ENCODE assay signal across 9 mouse cellular contexts in genomic region chr12:74284020-74284684, GRCm38 (mm10). TPM values are rescaled to one million over a fixed set of nuclear protein-coding genes. Genes with fewer than 3 reads are reported as not detected.
A peak's percentile ranks its signal among the peaks of the same experiment; 100 is the strongest.
DNase-seq lines count a peak whose midpoint lies in the region; ATAC-seq and TF ChIP-seq lines count a peak whose summit lies in the region.
"Had no signal": no experiment of that assay in that cellular context is flagged by ENCODE, and none has a peak within 500 bp of the region (broad histone marks: within the 10 kb centered on the region; RNA-seq: fewer than 3 reads in every experiment).

No protein-coding gene starts in this region.

- H3K4me1 ChIP-seq in forebrain, embryonic 11.5 days (replicated peaks; ENCODE audit: control insufficient read depth, insufficient read depth, low read length) = no peaks in the 10 kb centered on the region; the same call in 1 of the 2 replicates
- H3K4me1 ChIP-seq in heart, embryonic 14.5 days (ENCODE audit: control insufficient read depth in 2 of 2, insufficient read depth in 2 of 2, low read length in 2 of 2) = peaks cover 5 to 8% of the 10 kb centered on the region in 2 experiments; a peak in 2 of 4 replicates
- H3K4me1 ChIP-seq in kidney, postnatal 0 days (replicated peaks; ENCODE audit: insufficient read depth, low read length) = 0 out of 2 replicates have a peak, but pooled peaks cover 5% of the 10 kb centered on the region
- peaks cover 9% of the 10 kb centered on the region for H3K4me1 ChIP-seq in limb, embryonic 15.5 days

- no peaks in the 10 kb centered on the region for H3K9me3 ChIP-seq in forebrain, embryonic 11.5 days (ENCODE audit: control insufficient read depth, low read length)
- no peaks in the 10 kb centered on the region for H3K9me3 ChIP-seq in heart, embryonic 14.5 days (ENCODE audit: control insufficient read depth, low read length)
- no peaks in the 10 kb centered on the region for H3K9me3 ChIP-seq in kidney, postnatal 0 days (replicated peaks; ENCODE audit: low read length)
- H3K9me3 ChIP-seq in limb, embryonic 15.5 days = no peaks in the 10 kb centered on the region

- peaks cover 8% of the 10 kb centered on the region; the same call in 1 of the 2 replicates for H3K27me3 ChIP-seq in forebrain, embryonic 11.5 days (ENCODE audit: control insufficient read depth, insufficient read depth, low read length)
- peaks cover 23% of the 10 kb centered on the region for H3K27me3 ChIP-seq in heart, embryonic 14.5 days (ENCODE audit: control insufficient read depth, insufficient read depth, low read length)
- H3K27me3 ChIP-seq in kidney, postnatal 0 days (ENCODE audit: insufficient read depth, low read length) = no peaks in the 10 kb centered on the region
- peaks cover 36% of the 10 kb centered on the region for H3K27me3 ChIP-seq in limb, embryonic 15.5 days
- H3K27me3 ChIP-seq in myocyte (ENCODE audit: control insufficient read depth, insufficient read depth, insufficient read length) = peaks cover 6% of the 10 kb centered on the region

- peak; percentile 25 for DNase-seq in c-Kit-positive CD71-negative TER-119-negative erythroid progenitor cells, embryonic 14.5 days (ENCODE audit: low read depth)
- DNase-seq in forebrain, embryonic 11.5 days (ENCODE audit: low spot score) = peak; percentile 96
- DNase-seq in kidney, postnatal 0 days (ENCODE audit: low spot score) = peak; percentile 93
- DNase-seq in testis, postnatal 10 days (ENCODE audit: low spot score) = peak; percentile 83
- DNase-seq in adipocyte (ENCODE audit: low spot score) = no peak

- peak overlapping the region; percentile 85 for H3K4me2 ChIP-seq in forebrain, embryonic 11.5 days (ENCODE audit: low read depth, low read length, severe bottlenecking)
- H3K4me2 ChIP-seq in heart, embryonic 14.5 days (ENCODE audit: low read length) = peak overlapping the region; percentile 87
- H3K4me2 ChIP-seq in kidney, postnatal 0 days (ENCODE audit: low read length) = peak overlapping the region; percentile 61
- peak overlapping the region; percentile 88 for H3K4me2 ChIP-seq in limb, embryonic 15.5 days
- peak overlapping the region; percentile 48 for H3K4me2 ChIP-seq in myocyte (ENCODE audit: low read depth)

- TF ChIP-seq CTCF in kidney, postnatal 0 days (IDR thresholded peaks at IDR 0.05; ENCODE audit: low read depth) = peak; percentile 78

- ATAC-seq in forebrain, embryonic 11.5 days (replicated peaks; ENCODE audit: low FRiP score) = peak; percentile 97
- peak; percentile 86 for ATAC-seq in heart, embryonic 14.5 days (ENCODE audit: insufficient number of reproducible peaks, insufficient read depth, low FRiP score, low read depth)
- ATAC-seq in kidney, postnatal 0 days (replicated peaks; ENCODE audit: low FRiP score, low read depth) = peak; percentile 92
- ATAC-seq in limb, embryonic 15.5 days (ENCODE audit: insufficient number of reproducible peaks, low FRiP score, low TSS enrichment, low read depth) = peak; percentile 90

- H3K36me3 ChIP-seq in forebrain, embryonic 11.5 days (ENCODE audit: control insufficient read depth, insufficient read depth, low read length) = no peaks in the 10 kb centered on the region
- no peaks in the 10 kb centered on the region for H3K36me3 ChIP-seq in heart, embryonic 14.5 days (ENCODE audit: control insufficient read depth, insufficient read depth, low read length)
- no peaks in the 10 kb centered on the region for H3K36me3 ChIP-seq in kidney, postnatal 0 days (ENCODE audit: insufficient read depth, low read length)
- H3K36me3 ChIP-seq in limb, embryonic 15.5 days = no peaks in the 10 kb centered on the region
- H3K36me3 ChIP-seq in myocyte (ENCODE audit: control insufficient read depth, insufficient read depth) = no peaks in the 10 kb centered on the region

- no peak for TF ChIP-seq POLR2A in myocyte (IDR thresholded peaks at IDR 0.05; ENCODE audit: insufficient read length, low read depth)

- WGBS in forebrain, embryonic 11.5 days = under 1% methylated on average over 49 of the region's 49 CpGs
- WGBS in heart, embryonic 14.5 days = under 1% methylated on average over 49 of the region's 49 CpGs
- under 1% methylated on average over 49 of the region's 49 CpGs for WGBS in kidney, postnatal 0 days
- WGBS in limb, embryonic 15.5 days = under 1% methylated on average over 49 of the region's 49 CpGs

- no peak overlapping the region for H3K27ac ChIP-seq in forebrain, embryonic 11.5 days (ENCODE audit: low read depth, low read length)
- no peak overlapping the region for H3K27ac ChIP-seq in heart, embryonic 14.5 days (replicated peaks in 1 of 2; ENCODE audit: control insufficient read depth in 1 of 2, insufficient read depth in 1 of 2, low read depth in 2 of 2, low read length in 2 of 2)
- H3K27ac ChIP-seq in kidney, postnatal 0 days = no peak overlapping the region
- no peak overlapping the region for H3K27ac ChIP-seq in limb, embryonic 15.5 days

- H3K9ac ChIP-seq in forebrain, embryonic 11.5 days (ENCODE audit: low read length) = peak overlapping the region; percentile 44
- H3K9ac ChIP-seq in heart, embryonic 14.5 days (ENCODE audit: low read length) = peak overlapping the region; percentile 59
- no peak overlapping the region for H3K9ac ChIP-seq in kidney, postnatal 0 days (ENCODE audit: low read depth, low read length)
- no peak overlapping the region for H3K9ac ChIP-seq in limb, embryonic 15.5 days

- H3K4me3 ChIP-seq in forebrain, embryonic 11.5 days (ENCODE audit: low read depth, low read length) = peak overlapping the region; percentile 40
- peak overlapping the region; percentile 42 to 43 for H3K4me3 ChIP-seq in heart, embryonic 14.5 days (ENCODE audit: control insufficient read depth in 1 of 2, insufficient read depth in 1 of 2, low read depth in 1 of 2, low read length in 2 of 2)
- H3K4me3 ChIP-seq in kidney, postnatal 0 days (replicated peaks; ENCODE audit: low read depth, low read length) = peak overlapping the region; percentile 33
- H3K4me3 ChIP-seq in limb, embryonic 15.5 days = peak overlapping the region; percentile 44
- no peak overlapping the region for H3K4me3 ChIP-seq in myocyte
- H3K4me3 ChIP-seq: erythroblast, embryonic 14.5 days had no signal

- H3ac ChIP-seq in myocyte (ENCODE audit: control insufficient read depth, insufficient read length) = no peak overlapping the region

- no peaks in the 10 kb centered on the region for H3K79me2 ChIP-seq in myocyte (ENCODE audit: control insufficient read depth, insufficient read depth)

TF ChIP-seq in myocyte, 11 proteins besides CTCF, POLR2A, EP300 and RAD21:
- TF ChIP-seq POLR2AphosphoS2 (IDR thresholded peaks at IDR 0.05; ENCODE audit: insufficient read length, low read depth) (no peak), TCF3 (IDR thresholded peaks at IDR 0.05; ENCODE audit: insufficient read length, low read depth) (no peak), MYOG (IDR thresholded peaks at IDR 0.05; ENCODE audit: control insufficient read depth in 1 of 3, insufficient read depth in 1 of 3, insufficient read length in 2 of 3, low read depth in 2 of 3) (no peak), USF1 (IDR thresholded peaks at IDR 0.05; ENCODE audit: low read depth) (no peak), MYOD1 (IDR thresholded peaks at IDR 0.05; ENCODE audit: control insufficient read depth in 1 of 3, insufficient read length in 2 of 3, low read depth in 2 of 3) (no peak), REST (IDR thresholded peaks at IDR 0.05; ENCODE audit: insufficient read depth, insufficient read length) (no peak), SRF (IDR thresholded peaks at IDR 0.05; ENCODE audit: control insufficient read depth, insufficient read length, low read depth) (no peak), TCF12 (IDR thresholded peaks at IDR 0.05; ENCODE audit: insufficient read depth, poor library complexity, severe bottlenecking) (no peak), CEBPB (IDR thresholded peaks at IDR 0.05; ENCODE audit: insufficient read depth, poor library complexity, severe bottlenecking) (no peak), MAX (IDR thresholded peaks at IDR 0.05; ENCODE audit: low read depth) (no peak), E2F4 (IDR thresholded peaks at IDR 0.05; ENCODE audit: insufficient read depth) (no peak)

RNA-seq across cellular contexts. Expression of gene Gm11042, which starts 32.0 kb away (rescaled TPM):
- polyA plus RNA-seq in forebrain, embryonic 11.5 days (2014; fragmentation: Nextera tagmentation; extraction: Ambion mirVana) = not detected in 2 replicates
- polyA plus RNA-seq in heart, embryonic 14.5 days (2014; fragmentation: Nextera tagmentation; extraction: Ambion mirVana) = not detected in 2 replicates
- polyA plus RNA-seq in kidney, postnatal 0 days (2015; fragmentation: Nextera tagmentation; extraction: Ambion mirVana) = not detected in 2 replicates
- polyA plus RNA-seq in limb, embryonic 15.5 days (2015; fragmentation: Nextera tagmentation; extraction: Ambion mirVana) = not detected in 2 replicates
- polyA plus RNA-seq in myocyte (2012; fragmentation: generic; extraction: Trizol) = not detected
- polyA plus RNA-seq: erythroblast, embryonic 14.5 days had no signal

Comparison
In these comparisons a context has a peak if more than half of its experiments do, and no peak if none do; other contexts are left out.
1. H3K9ac ChIP-seq: peak in forebrain, embryonic 11.5 days (single experiment) and heart, embryonic 14.5 days (single experiment); none in kidney, postnatal 0 days (single experiment) and limb, embryonic 15.5 days (single experiment).
2. Peak in every context shown above with its lines, with median percentiles within 50 percentile points of each other: ATAC-seq and H3K4me2 ChIP-seq.